Mouse (Mus musculus): Measurements from ENCODE around the gene Dctn5.
A peak's percentile ranks its signal among the peaks of the same experiment; 100 is the strongest.

Dctn5 gene

DNA sequence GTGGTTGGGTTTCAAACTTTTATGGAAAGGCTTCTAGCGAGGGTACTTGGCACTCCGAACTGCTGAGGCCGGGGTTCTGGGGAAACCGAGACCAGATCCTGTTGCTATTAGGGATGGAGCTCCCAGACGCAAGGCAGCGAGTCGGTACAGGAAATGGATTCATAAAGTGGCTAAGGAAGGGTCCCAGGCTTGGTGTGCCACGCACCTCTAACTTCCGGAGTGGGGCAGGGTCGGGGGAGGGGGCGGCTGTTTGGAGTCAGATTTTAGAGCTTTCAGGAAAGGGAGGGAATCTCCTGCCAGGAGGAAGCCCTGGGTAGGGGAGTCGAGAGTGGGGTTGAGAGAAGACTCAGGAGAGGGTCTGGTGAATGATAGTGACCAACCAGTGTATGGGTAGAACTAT lies 27.2 kb downstream of the Dctn5 start:
- peak; percentile 60 for DNase-seq (ENCODE audit: low spot score)

DNA sequence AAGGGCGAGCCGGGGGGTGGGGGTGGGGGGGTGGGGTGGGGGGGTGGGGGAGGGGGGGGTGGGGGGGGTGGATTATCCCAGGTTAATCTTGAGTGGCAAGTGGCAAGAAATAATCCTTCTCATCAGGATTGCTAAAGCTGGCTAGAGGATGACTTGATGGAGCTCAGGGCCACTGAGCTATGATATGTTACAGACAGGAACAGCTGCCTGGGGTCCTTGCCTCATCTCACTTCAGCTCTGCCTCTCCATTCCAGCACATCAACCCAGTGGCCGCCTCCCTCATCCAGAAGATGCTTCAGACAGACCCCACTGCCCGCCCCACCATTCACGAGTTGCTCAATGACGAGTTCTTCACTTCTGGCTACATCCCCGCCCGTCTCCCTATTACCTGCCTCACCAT lies 30.9 kb downstream of the Dctn5 start:
- no peak for DNase-seq (ENCODE audit: low spot score)

DNA sequence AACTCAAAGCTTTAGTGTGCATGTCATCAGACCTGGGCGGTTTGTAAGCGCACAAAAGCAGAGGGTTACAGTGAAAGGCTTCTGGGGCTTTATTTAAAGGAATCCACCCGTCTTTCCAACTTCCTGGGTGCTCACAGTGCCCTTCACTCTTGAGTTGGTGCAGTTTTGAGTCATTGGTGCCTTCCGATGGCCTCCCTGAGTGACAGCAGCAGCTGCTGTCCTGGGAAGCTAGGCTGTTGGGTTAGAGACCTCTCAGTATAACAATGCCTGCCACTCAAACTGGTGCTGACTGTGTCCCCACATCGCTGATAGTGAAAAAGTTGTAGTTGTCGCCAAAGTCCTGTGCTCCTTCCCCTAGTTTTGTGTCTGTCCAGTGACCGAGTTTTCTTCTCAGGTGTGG lies 34.4 kb downstream of the Dctn5 start:
- DNase-seq (ENCODE audit: low spot score) = no peak

DNA sequence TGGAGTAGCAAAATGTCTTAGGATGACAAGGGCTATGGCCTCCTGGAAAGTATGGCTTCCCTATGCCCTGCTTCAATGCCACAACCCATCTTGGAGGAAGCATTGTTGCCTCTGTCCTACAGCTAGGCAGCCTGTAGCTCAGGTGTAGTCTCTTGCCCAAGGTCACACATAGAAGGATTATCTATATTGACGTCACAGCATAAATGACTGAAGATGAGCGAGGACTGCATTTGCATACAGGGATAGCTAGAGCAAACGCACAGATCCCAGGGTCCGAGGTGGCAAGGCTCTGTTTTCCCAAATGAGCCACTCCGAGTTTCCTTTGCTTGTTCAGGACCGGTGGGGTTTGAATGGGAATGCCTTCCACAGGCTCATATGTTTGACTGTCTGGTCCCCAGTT lies 37.9 kb downstream of the Dctn5 start:
- DNase-seq (ENCODE audit: low spot score) = no peak

DNA sequence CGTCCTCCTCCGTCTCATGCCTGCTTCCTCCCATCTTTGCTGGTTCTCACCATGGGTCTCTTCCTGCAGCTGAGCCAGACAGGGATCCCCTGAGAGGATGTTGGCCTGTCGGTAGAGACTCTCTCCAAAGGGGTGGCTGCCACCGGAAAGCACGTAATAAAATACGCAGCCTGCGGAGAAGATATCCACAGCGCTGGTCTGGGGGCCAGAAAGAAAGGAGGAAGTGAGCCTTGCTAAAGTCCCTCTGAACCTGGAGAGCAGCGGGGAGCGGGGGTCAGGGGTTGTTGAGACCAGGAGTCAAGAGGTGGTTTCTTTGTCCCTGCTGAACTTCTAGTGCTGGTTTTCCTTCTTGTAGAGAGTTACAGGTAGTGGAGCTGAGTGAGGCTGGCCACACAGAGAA lies 38.8 kb downstream of the Dctn5 start:
- no peak for DNase-seq (ENCODE audit: low spot score)

DNA sequence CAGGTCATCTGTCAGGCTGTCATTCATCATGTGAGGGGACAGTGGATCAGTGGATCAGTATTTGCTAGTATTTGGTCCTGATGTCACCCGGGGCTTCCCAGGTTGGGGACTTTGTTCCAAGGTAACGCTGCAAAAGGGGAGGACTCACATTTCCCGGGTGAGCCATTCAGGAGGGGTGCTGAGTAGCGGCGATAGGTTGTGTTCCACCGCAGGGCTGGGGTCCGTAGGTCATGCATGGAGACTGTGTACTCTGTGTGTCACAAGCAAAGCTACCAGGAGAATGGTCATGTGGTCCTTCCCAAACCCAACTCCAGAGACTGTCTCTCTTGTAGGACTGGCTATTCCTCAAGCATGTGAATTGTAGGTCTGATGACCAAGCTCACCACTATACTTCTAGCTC lies 47.9 kb downstream of the Dctn5 start:
- DNase-seq (ENCODE audit: low spot score) = no peak

DNA sequence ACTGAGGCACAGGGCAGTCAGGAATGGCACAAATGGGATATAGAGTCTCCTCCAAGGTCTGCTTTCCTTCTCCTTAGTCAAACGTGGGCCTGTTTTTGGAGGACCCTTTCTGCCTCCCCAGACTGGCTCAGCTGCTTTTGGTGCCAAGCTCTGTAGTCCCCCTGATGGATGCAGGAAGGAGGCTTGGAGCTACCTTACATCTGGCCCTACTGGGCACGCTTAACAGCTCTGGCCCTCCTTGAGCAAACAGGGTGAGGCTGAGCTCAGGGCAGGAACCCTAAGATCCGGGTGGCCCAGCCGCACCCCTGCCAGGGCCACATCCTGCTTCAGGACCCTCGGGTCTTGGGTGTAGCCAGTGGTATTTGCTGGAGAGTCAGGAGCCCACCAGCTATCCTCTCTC lies 51.7 kb downstream of the Dctn5 start:
- no peak for DNase-seq (ENCODE audit: low spot score)

DNA sequence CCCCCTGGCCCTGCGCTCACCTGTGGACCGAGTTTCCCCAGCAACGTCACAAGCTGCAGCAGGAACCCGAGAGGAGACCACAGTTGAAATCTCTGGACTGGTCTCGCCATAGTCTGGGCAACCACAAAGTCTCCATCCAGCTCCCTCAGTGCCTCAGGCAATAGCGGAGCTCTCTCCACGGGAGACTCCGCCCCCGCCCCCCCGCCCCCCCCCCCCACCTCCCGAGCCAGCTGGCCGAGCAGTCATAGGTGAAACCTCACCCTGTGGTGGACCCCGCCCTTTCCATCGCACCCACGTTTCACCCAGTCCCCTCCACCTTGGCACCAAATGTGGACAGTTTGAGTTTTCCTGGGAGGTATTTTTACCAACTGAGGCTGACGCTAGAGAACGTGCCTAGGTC lies 53.2 kb downstream of the Dctn5 start, which contains the start of gene Ern2:
Gene Ern2 (minus strand): TSS at position 165 of the 400 bp plus-strand sequence.
- DNase-seq (ENCODE audit: low spot score) = no peak

DNA sequence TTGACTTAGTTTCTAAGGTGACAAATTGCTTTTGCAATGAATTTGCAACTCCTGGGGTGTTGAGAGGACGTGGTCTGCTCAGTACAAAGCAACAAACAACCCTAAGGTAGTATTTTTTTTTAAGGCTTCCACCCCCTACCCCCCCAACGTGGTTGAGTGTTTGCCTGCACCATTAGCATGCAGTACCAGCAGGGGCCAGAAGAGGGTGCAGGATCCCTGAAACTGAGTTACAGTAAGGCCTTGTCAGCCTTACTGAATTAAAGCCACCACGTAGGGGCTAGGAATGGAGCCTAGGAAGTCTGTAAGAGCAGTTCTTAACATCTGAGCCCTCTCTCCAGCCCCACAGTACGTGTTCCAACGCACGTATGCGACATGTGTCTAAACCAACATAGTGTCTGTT lies 56.6 kb downstream of the Dctn5 start:
- DNase-seq (ENCODE audit: low spot score) = peak; percentile 77

DNA sequence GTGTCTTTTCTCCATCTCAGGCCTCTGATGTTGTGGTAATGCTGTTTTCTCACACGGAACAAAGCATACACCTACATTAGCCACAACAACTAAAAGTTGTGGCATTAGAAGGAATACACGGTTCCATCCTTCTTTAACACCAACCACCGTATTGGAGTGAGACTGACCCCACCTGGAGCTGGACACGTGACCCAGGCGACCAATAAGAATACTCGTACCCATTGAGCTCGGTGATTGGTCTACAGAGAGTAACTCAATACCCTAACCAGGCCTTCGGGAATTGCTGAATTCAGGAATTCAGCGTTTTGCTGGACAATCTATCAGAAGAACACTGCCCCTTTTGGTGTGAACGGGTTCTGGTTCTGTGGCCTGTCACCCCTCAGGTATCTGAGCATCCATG lies 58.3 kb downstream of the Dctn5 start:
- no peak for DNase-seq (ENCODE audit: low spot score)

DNA sequence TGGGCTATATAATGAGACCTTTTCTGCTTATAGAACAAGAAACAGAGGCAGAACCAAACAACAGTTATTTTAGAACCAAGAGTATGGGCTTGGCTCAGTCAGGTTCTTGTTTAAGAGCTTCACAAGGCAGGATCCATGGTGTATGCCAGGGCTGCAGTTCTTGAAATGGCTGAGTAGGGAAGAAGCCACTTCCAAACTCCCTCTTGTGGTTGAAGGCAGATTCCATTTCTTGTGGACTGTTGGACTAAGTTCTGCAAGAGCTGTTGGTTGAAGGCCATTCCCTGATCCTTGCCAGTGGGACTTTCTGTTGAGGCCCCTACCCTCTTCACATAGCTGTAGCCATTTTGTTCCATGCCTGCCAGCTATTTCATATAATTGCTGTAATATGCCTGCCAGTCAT lies 61.1 kb downstream of the Dctn5 start:
- no peak for DNase-seq (ENCODE audit: low spot score)

DNA sequence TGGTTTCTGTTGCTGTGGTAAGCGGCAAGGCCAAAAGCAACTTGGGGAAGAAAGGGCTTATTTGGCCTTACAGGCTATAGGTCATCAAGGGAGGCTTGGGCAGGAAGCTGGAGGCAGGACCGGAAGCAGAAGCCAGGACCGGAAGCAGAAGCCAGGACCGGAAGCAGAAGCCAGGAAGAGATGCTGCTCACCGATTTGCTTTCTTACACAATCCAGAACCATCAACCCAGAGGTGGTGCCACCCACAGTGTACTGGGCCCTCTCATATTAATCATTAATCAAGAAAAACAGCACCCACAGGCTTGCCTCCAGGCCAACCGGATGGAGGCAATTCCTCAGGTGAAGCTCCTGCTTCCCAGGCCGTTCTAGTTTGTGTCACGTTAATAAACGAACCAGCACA lies 63.9 kb downstream of the Dctn5 start:
- DNase-seq (ENCODE audit: low spot score) = no peak

DNA sequence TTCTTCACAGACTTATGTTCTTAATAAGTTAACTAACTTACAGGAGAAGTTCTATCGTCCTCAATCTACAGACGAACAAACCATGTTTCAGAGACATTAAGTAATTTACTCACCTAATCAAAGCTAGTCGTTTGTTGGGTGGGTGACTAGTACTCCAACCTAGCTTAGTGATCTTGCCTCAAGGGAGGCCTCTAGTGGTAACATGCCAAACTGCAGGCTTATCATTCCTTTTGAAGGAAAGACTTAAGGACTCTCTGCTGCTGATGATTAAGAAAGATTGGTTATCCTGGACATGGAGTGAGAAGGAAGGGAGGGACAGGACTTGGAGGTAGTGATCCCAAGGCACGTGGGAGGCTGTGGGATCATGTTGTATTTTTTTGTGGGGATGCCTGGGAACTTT lies 64.5 kb downstream of the Dctn5 start:
- DNase-seq (ENCODE audit: low spot score) = peak; percentile 79
